In the genomic region with DNA sequence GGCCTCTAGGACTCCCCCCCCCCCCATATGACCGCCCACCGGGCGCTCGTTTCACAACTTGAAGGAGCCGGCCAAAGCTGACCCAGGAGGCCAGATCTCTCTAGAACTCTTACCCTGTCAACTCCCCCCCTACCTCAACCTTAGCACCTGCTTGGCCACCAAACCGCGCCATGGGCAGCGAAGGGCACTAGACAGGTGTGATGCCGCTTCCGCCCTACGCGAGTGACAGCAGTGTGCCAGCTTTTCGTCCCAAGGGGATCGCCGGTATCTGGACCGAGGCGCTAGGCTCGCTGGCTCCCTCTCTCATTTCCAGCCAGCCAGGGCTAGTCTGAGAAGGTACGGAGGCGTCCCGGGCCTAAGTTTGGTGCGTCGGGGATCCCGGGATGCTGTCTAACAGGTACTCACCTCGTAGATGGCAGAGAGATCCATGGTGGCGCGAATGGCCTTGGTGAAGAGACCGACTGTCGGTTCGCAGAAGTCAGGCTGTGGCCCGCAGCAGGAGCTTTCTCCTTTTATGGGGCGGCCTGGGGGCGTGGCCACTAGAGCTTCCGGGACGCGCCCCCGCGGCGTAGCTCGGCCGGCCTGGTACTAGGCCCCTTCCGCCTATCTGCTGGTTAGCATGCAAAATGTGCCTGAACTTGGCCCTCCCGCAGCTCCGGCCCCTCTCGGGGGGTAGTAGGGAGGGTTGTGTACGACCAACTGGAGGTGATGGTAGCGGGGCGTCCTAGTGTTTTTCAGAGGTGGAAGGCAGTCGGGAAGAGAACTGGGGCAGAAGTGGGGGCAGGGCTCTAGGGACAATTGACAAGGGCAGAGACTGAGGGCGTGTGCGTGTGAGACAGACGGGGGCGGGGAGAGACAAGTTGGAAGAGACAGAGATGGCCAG, we compare ENCODE assay signal across 8 mouse cellular contexts. TPM values are rescaled to one million over a fixed set of nuclear protein-coding genes. Genes with fewer than 3 reads are reported as not detected.
DNase-seq lines count a peak whose midpoint lies in the region; ATAC-seq and TF ChIP-seq lines count a peak whose summit lies in the region.

No protein-coding gene starts in this region.

- peak overlapping the region; percentile 86 for H3K9ac ChIP-seq in embryonic facial prominence, embryonic 14.5 days (ENCODE audit: low read depth, low read length)
- H3K9ac ChIP-seq in kidney, embryonic 14.5 days (ENCODE audit: low read depth, low read length) = peak overlapping the region; percentile 83
- peak overlapping the region; percentile 85 for H3K9ac ChIP-seq in liver, embryonic 11.5 days (ENCODE audit: low read depth, low read length)

- H3K9me3 ChIP-seq in embryonic facial prominence, embryonic 14.5 days (ENCODE audit: control insufficient read depth, low read length) = no peaks in the 10 kb centered on the region
- H3K9me3 ChIP-seq in kidney, embryonic 14.5 days (ENCODE audit: control insufficient read depth, low read length) = no peaks in the 10 kb centered on the region
- no peaks in the 10 kb centered on the region for H3K9me3 ChIP-seq in liver, embryonic 11.5 days (ENCODE audit: control insufficient read depth, low read length)

- peak overlapping the region; percentile 83 for H3K4me3 ChIP-seq in embryonic facial prominence, embryonic 14.5 days (ENCODE audit: low read depth, low read length)
- peak overlapping the region; percentile 79 for H3K4me3 ChIP-seq in kidney, embryonic 14.5 days (ENCODE audit: low read length)
- H3K4me3 ChIP-seq in liver, embryonic 11.5 days (ENCODE audit: low read depth, low read length) = peak overlapping the region; percentile 80
- H3K4me3 ChIP-seq in myocyte = peak overlapping the region; percentile 96

- peaks cover 9% of the 10 kb centered on the region for H3K36me3 ChIP-seq in embryonic facial prominence, embryonic 14.5 days (ENCODE audit: control insufficient read depth, insufficient read depth, low read length)
- H3K36me3 ChIP-seq in kidney, embryonic 14.5 days (ENCODE audit: control insufficient read depth, insufficient read depth, low read length) = peaks cover 7% of the 10 kb centered on the region; the same call in 1 of the 2 replicates
- peaks cover 7% of the 10 kb centered on the region; the same call in 1 of the 2 replicates for H3K36me3 ChIP-seq in liver, embryonic 11.5 days (ENCODE audit: control insufficient read depth, insufficient read depth, low read length)
- no peaks in the 10 kb centered on the region for H3K36me3 ChIP-seq in myocyte (ENCODE audit: control insufficient read depth, insufficient read depth)

- DNase-seq in 416B (ENCODE audit: low read depth) = peak; percentile 96
- peak; percentile 88 to 94 for DNase-seq in adrenal gland, postnatal 4 days (ENCODE audit: low spot score in 2 of 2)
- peak; percentile 95 for DNase-seq in embryonic facial prominence, embryonic 14.5 days (ENCODE audit: low spot score)
- DNase-seq in heart, adult 9 months (ENCODE audit: low spot score in 2 of 2) = peak; percentile 96
- peak; percentile 95 for DNase-seq in liver, embryonic 11.5 days (ENCODE audit: low spot score)
- peak; percentile 94 to 98 for DNase-seq in spleen, postnatal 4 days (ENCODE audit: low spot score in 2 of 2)

- H3K4me1 ChIP-seq in embryonic facial prominence, embryonic 14.5 days (ENCODE audit: control insufficient read depth, insufficient read depth, low read length) = peaks cover 58% of the 10 kb centered on the region
- H3K4me1 ChIP-seq in kidney, embryonic 14.5 days (ENCODE audit: control insufficient read depth, insufficient read depth, low read length) = peaks cover 49% of the 10 kb centered on the region
- H3K4me1 ChIP-seq in liver, embryonic 11.5 days (replicated peaks; ENCODE audit: control insufficient read depth, insufficient read depth, low read length) = peaks cover 78% of the 10 kb centered on the region

- peak overlapping the region; percentile 96 for H3K4me2 ChIP-seq in embryonic facial prominence, embryonic 14.5 days (ENCODE audit: low read depth, low read length)
- H3K4me2 ChIP-seq in kidney, embryonic 14.5 days (replicated peaks; ENCODE audit: low read depth, low read length) = peak overlapping the region; percentile 77
- H3K4me2 ChIP-seq in liver, embryonic 11.5 days = peak overlapping the region; percentile 92
- peak overlapping the region; percentile 100 for H3K4me2 ChIP-seq in myocyte (ENCODE audit: low read depth)

- H3K27me3 ChIP-seq in embryonic facial prominence, embryonic 14.5 days (replicated peaks; ENCODE audit: control insufficient read depth, insufficient read depth, low read length) = no peaks in the 10 kb centered on the region
- no peaks in the 10 kb centered on the region for H3K27me3 ChIP-seq in kidney, embryonic 14.5 days (ENCODE audit: control insufficient read depth, insufficient read depth, low read length)
- no peaks in the 10 kb centered on the region for H3K27me3 ChIP-seq in liver, embryonic 11.5 days (replicated peaks; ENCODE audit: control insufficient read depth, insufficient read depth, low read length)
- H3K27me3 ChIP-seq in myocyte (ENCODE audit: control insufficient read depth, insufficient read depth, insufficient read length) = no peaks in the 10 kb centered on the region

- ATAC-seq in embryonic facial prominence, embryonic 14.5 days (ENCODE audit: low read depth) = peak; percentile 39
- peak; percentile 38 for ATAC-seq in kidney, embryonic 14.5 days (ENCODE audit: low FRiP score, low TSS enrichment)
- ATAC-seq in liver, embryonic 11.5 days (replicated peaks; ENCODE audit: low FRiP score) = peak; percentile 73

- WGBS in embryonic facial prominence, embryonic 14.5 days = under 1% methylated on average over 41 of the region's 53 CpGs
- under 1% methylated on average over 53 of the region's 53 CpGs for WGBS in kidney, embryonic 14.5 days
- under 1% methylated on average over 53 of the region's 53 CpGs for WGBS in liver, embryonic 11.5 days

- peak overlapping the region; percentile 90 for H3K27ac ChIP-seq in embryonic facial prominence, embryonic 14.5 days (replicated peaks; ENCODE audit: low read depth, low read length)
- peak overlapping the region; percentile 96 for H3K27ac ChIP-seq in kidney, embryonic 14.5 days (ENCODE audit: low read depth, low read length)
- H3K27ac ChIP-seq in liver, embryonic 11.5 days (ENCODE audit: low read depth, low read length) = peak overlapping the region; percentile 89

- peaks cover 27% of the 10 kb centered on the region for H3K79me2 ChIP-seq in myocyte (ENCODE audit: control insufficient read depth, insufficient read depth)

- H3ac ChIP-seq in myocyte (ENCODE audit: control insufficient read depth, insufficient read length) = peak overlapping the region; percentile 81

- peak; percentile 99 for TF ChIP-seq POLR2A in myocyte (IDR thresholded peaks at IDR 0.05; ENCODE audit: insufficient read length, low read depth)

TF ChIP-seq in myocyte, 11 proteins besides CTCF, POLR2A, EP300 and RAD21 (continues in another document):
- TF ChIP-seq MYOG (IDR thresholded peaks at IDR 0.05; ENCODE audit: control insufficient read depth in 1 of 3, insufficient read depth in 1 of 3, insufficient read length in 2 of 3, low read depth in 2 of 3) = peak in 2 of 3 experiments; percentile 71 to 74
- no peak for TF ChIP-seq USF1 (IDR thresholded peaks at IDR 0.05; ENCODE audit: low read depth)
- TF ChIP-seq CEBPB (IDR thresholded peaks at IDR 0.05; ENCODE audit: insufficient read depth, poor library complexity, severe bottlenecking) = no peak
- TF ChIP-seq POLR2AphosphoS2 (IDR thresholded peaks at IDR 0.05; ENCODE audit: insufficient read length, low read depth) = peak; percentile 99
- no peak for TF ChIP-seq E2F4 (IDR thresholded peaks at IDR 0.05; ENCODE audit: insufficient read depth)
- TF ChIP-seq TCF3 (IDR thresholded peaks at IDR 0.05; ENCODE audit: insufficient read length, low read depth) = no peak
- peak; percentile 80 for TF ChIP-seq SRF (IDR thresholded peaks at IDR 0.05; ENCODE audit: control insufficient read depth, insufficient read length, low read depth)
- TF ChIP-seq MYOD1 (IDR thresholded peaks at IDR 0.05; ENCODE audit: control insufficient read depth in 1 of 3, insufficient read length in 2 of 3, low read depth in 2 of 3) = peak in 2 of 3 experiments; percentile 51 to 74
- TF ChIP-seq REST (IDR thresholded peaks at IDR 0.05; ENCODE audit: insufficient read depth, insufficient read length) = no peak

RNA-seq across cellular contexts. Expression of a gene that starts 1.0 kb away (rescaled TPM):
- 10 to 100 TPM; 12.0 to 13.3 TPM for total RNA-seq in adrenal gland, postnatal 4 days (2021)
- polyA plus RNA-seq in embryonic facial prominence, embryonic 14.5 days (2014; fragmentation: Nextera tagmentation; extraction: Ambion mirVana) = 13.5 and 14.4 TPM in 2 replicates
- polyA plus RNA-seq in kidney, embryonic 14.5 days (2014; fragmentation: Nextera tagmentation; extraction: Ambion mirVana) = 8.3 and 10.7 TPM in 2 replicates
- 9.9 and 10.2 TPM in 2 replicates for polyA plus RNA-seq in liver, embryonic 11.5 days (2014; fragmentation: Nextera tagmentation; extraction: Ambion mirVana)
- polyA plus RNA-seq in myocyte (2012; fragmentation: generic; extraction: Trizol) = 7.5 TPM

RNA-seq across cellular contexts. Expression of a gene that starts 6.6 kb away (rescaled TPM):
- total RNA-seq in adrenal gland, postnatal 4 days (2021) = 10 to 100 TPM; 39.3 to 47.2 TPM
- 41.1 and 51.3 TPM in 2 replicates for polyA plus RNA-seq in embryonic facial prominence, embryonic 14.5 days (2014; fragmentation: Nextera tagmentation; extraction: Ambion mirVana)
- 52.4 and 70.8 TPM in 2 replicates for polyA plus RNA-seq in kidney, embryonic 14.5 days (2014; fragmentation: Nextera tagmentation; extraction: Ambion mirVana)
- 29.2 and 34.4 TPM in 2 replicates for polyA plus RNA-seq in liver, embryonic 11.5 days (2014; fragmentation: Nextera tagmentation; extraction: Ambion mirVana)
- polyA plus RNA-seq in myocyte (2012; fragmentation: generic; extraction: Trizol) = 15.8 TPM

RNA-seq across cellular contexts. Expression of a gene that starts 13.5 kb away (rescaled TPM):
- 10 to 100 TPM; 24.2 to 26.1 TPM for total RNA-seq in adrenal gland, postnatal 4 days (2021)
- polyA plus RNA-seq in embryonic facial prominence, embryonic 14.5 days (2014; fragmentation: Nextera tagmentation; extraction: Ambion mirVana) = 44.1 and 48.2 TPM in 2 replicates
- polyA plus RNA-seq in kidney, embryonic 14.5 days (2014; fragmentation: Nextera tagmentation; extraction: Ambion mirVana) = 54.5 and 68.8 TPM in 2 replicates
- 44.7 and 45.7 TPM in 2 replicates for polyA plus RNA-seq in liver, embryonic 11.5 days (2014; fragmentation: Nextera tagmentation; extraction: Ambion mirVana)
- 34.2 TPM for polyA plus RNA-seq in myocyte (2012; fragmentation: generic; extraction: Trizol)

RNA-seq across cellular contexts. Expression of a gene that starts 13.7 kb away (rescaled TPM):
- 10 to 100 TPM; 71.8 to 93.4 TPM for total RNA-seq in adrenal gland, postnatal 4 days (2021)
- polyA plus RNA-seq in embryonic facial prominence, embryonic 14.5 days (2014; fragmentation: Nextera tagmentation; extraction: Ambion mirVana) = 52.1 and 54.1 TPM in 2 replicates
- polyA plus RNA-seq in kidney, embryonic 14.5 days (2014; fragmentation: Nextera tagmentation; extraction: Ambion mirVana) = 68.4 and 82.1 TPM in 2 replicates
- 56.1 and 58.6 TPM in 2 replicates for polyA plus RNA-seq in liver, embryonic 11.5 days (2014; fragmentation: Nextera tagmentation; extraction: Ambion mirVana)
- polyA plus RNA-seq in myocyte (2012; fragmentation: generic; extraction: Trizol) = 34.3 TPM

RNA-seq across cellular contexts. Expression of a gene that starts 28.6 kb away (rescaled TPM):
- 1,000 to 10,000 TPM; 1,647 to 1,689 TPM for total RNA-seq in adrenal gland, postnatal 4 days (2021)
- polyA plus RNA-seq in embryonic facial prominence, embryonic 14.5 days (2014; fragmentation: Nextera tagmentation; extraction: Ambion mirVana) = 1,196 and 1,252 TPM in 2 replicates
- 1,287 and 1,567 TPM in 2 replicates for polyA plus RNA-seq in kidney, embryonic 14.5 days (2014; fragmentation: Nextera tagmentation; extraction: Ambion mirVana)
- polyA plus RNA-seq in liver, embryonic 11.5 days (2014; fragmentation: Nextera tagmentation; extraction: Ambion mirVana) = 1,377 and 1,547 TPM in 2 replicates
- polyA plus RNA-seq in myocyte (2012; fragmentation: generic; extraction: Trizol) = 4,542 TPM

Comparison
In these comparisons a context has a peak if more than half of its experiments do, and no peak if none do; other contexts are left out.
1. Peak in every context shown above with its lines: DNase-seq, ATAC-seq, H3K4me3 ChIP-seq and H3K27ac ChIP-seq.